Mouse (Mus musculus): ENCODE measurements around the gene Tff3.

The Tff3 gene

GRCm38 (mm10) chr17:31077561-31077960 lies 51.9 kb downstream of the Tff3 start:
- no peak for ATAC-seq (ENCODE audit: low TSS enrichment)

GRCm38 (mm10) chr17:31075471-31075870 lies 54.0 kb downstream of the Tff3 start:
- ATAC-seq (ENCODE audit: low TSS enrichment), result no peak

Data from frontal cortex, adult (tissue).